Mouse (Mus musculus) MEL (cell line): ENCODE results near the gene Rab42.
A peak's percentile ranks its signal among the peaks of the same experiment; 100 is the strongest.

Experiments
- BHLHE40 ChIP-seq: IDR thresholded peaks from 2 replicates; pipeline ENCODE4 v1.6.1; 2012; ENCODE audit warnings: low read depth, mild to moderate bottlenecking, inconsistent platforms, low read length, improper control_type of control experiment, borderline replicate concordance
- CHD1 ChIP-seq: IDR thresholded peaks from 2 replicates; pipeline ENCODE4 v1.6.1; 2012; ENCODE audit warnings: low read depth, mild to moderate bottlenecking, inconsistent platforms, low read length, improper control_type of control experiment
- CHD2 ChIP-seq: IDR thresholded peaks from 2 replicates; pipeline ENCODE4 v1.6.1; 2011; ENCODE audit warnings: low read length, improper control_type of control experiment
- CTCF ChIP-seq, 3 experiments: IDR thresholded peaks in 2 of 3; conservative IDR thresholded peaks in 1 of 3; 2 replicates each; pipeline ENCODE4 v1.5.1; 2011 to 2012; ENCODE audit warnings: low read length in 3 of 3, low read depth in 2 of 3, mild to moderate bottlenecking in 2 of 3, improper control_type of control experiment in 1 of 3, inconsistent platforms in 1 of 3, mixed read lengths in 1 of 3, moderate library complexity in 1 of 3; ENCODE audit not compliant: control insufficient read depth in 1 of 3, insufficient read depth in 1 of 3, poor library complexity in 1 of 3, severe bottlenecking in 1 of 3
- EP300 ChIP-seq, 2 experiments: IDR thresholded peaks; 2 replicates each; pipeline ENCODE4 v1.6.1; 2011; ENCODE audit warnings: improper control_type of control experiment in 2 of 2, low read length in 2 of 2, low read depth in 1 of 2, mild to moderate bottlenecking in 1 of 2
- GABPA ChIP-seq: IDR thresholded peaks from 2 replicates; pipeline ENCODE4 v1.6.1; 2012; ENCODE audit warnings: low read depth, mild to moderate bottlenecking, inconsistent platforms, low read length, improper control_type of control experiment, moderate library complexity
- MAFK ChIP-seq: IDR thresholded peaks from 2 replicates; pipeline ENCODE4 v1.6.1; 2011; ENCODE audit warnings: low read depth, mild to moderate bottlenecking, low read length, improper control_type of control experiment, borderline replicate concordance
- MAX ChIP-seq: IDR thresholded peaks from 2 replicates; pipeline ENCODE4 v1.6.1; 2011; ENCODE audit warnings: low read length, improper control_type of control experiment
- MAZ ChIP-seq: IDR thresholded peaks from 2 replicates; pipeline ENCODE4 v1.6.1; 2012; ENCODE audit warnings: low read depth, mild to moderate bottlenecking, inconsistent platforms, low read length, improper control_type of control experiment
- POLR2A ChIP-seq, 2 experiments: IDR thresholded peaks; 2 replicates each; pipeline ENCODE4 v1.6.1; 2011 to 2012; ENCODE audit warnings: low read length in 2 of 2, mild to moderate bottlenecking in 2 of 2, control low read depth in 1 of 2, improper control_type of control experiment in 1 of 2, low read depth in 1 of 2, moderate library complexity in 1 of 2; ENCODE audit not compliant: control insufficient read depth in 1 of 2, insufficient read depth in 1 of 2, poor library complexity in 1 of 2
- TCF12 ChIP-seq: IDR thresholded peaks from 2 replicates; pipeline ENCODE4 v1.6.1; 2014; ENCODE audit warnings: low read depth, mild to moderate bottlenecking, inconsistent platforms, low read length, improper control_type of control experiment, moderate library complexity
- ZKSCAN1 ChIP-seq: IDR thresholded peaks from 2 replicates; pipeline ENCODE4 v1.6.1; 2012; ENCODE audit warnings: low read depth, mild to moderate bottlenecking, inconsistent platforms, low read length, improper control_type of control experiment, moderate library complexity
- ZNF384 ChIP-seq: IDR thresholded peaks from 2 replicates; pipeline ENCODE4 v1.6.1; 2012; ENCODE audit warnings: low read depth, mild to moderate bottlenecking, inconsistent platforms, low read length, improper control_type of control experiment

- no peak for TF ChIP-seq CTCF (IDR thresholded peaks at IDR 0.05 in 2 of 3, conservative IDR thresholded peaks at IDR 0.05 in 1 of 3; ENCODE audit: control insufficient read depth in 1 of 3, insufficient read depth in 1 of 3, low read depth in 2 of 3, low read length in 3 of 3, poor library complexity in 1 of 3, severe bottlenecking in 1 of 3)
- 0 out of 2 replicates have a peak, but pooled peaks have one; percentile 35 for TF ChIP-seq MAX
- no peak for TF ChIP-seq CHD2
- no peak for TF ChIP-seq POLR2A (IDR thresholded peaks at IDR 0.05; ENCODE audit: control insufficient read depth in 1 of 2, insufficient read depth in 1 of 2, low read depth in 1 of 2, low read length in 2 of 2, poor library complexity in 1 of 2)
- no peak for TF ChIP-seq BHLHE40
- TF ChIP-seq ZKSCAN1: no peak
- TF ChIP-seq CHD1: no peak
- no peak for TF ChIP-seq MAZ
- peak in 1 of 2 experiments; percentile 33; a peak in 2 of 4 replicates for TF ChIP-seq EP300 (IDR thresholded peaks at IDR 0.05; ENCODE audit: low read depth in 1 of 2, low read length in 2 of 2)
- TF ChIP-seq ZNF384: peak; percentile 10; the same call in 1 of the 2 replicates
- TF ChIP-seq GABPA: no peak
- TF ChIP-seq TCF12: peak; percentile 36; the same call in 1 of the 2 replicates
- TF ChIP-seq MAFK: no peak
Observed at GRCm38 (mm10) chr4:132253622-132254021, 49.6 kb downstream of the Rab42 start.
